8 mouse cellular contexts compared by ENCODE assay signal in genomic region chr15:98707766-98708372, GRCm38 (mm10). TPM values are rescaled to one million over a fixed set of nuclear protein-coding genes. Genes with fewer than 3 reads are reported as not detected.
DNase-seq lines count a peak whose midpoint lies in the region; ATAC-seq and TF ChIP-seq lines count a peak whose summit lies in the region.

Ccdc65 (plus strand) TSS chr15:98708207.

- peak; percentile 92 for DNase-seq in MEL-GATA-1-ER (ENCODE audit: extremely low read depth, low read depth)
- peak; percentile 85 to 86 for DNase-seq in cerebellum, adult 18-20 months
- DNase-seq in hindbrain, embryonic 10.5 days (ENCODE audit: low spot score) = peak; percentile 79
- DNase-seq in layer of hippocampus, adult 9-10 months (ENCODE audit: low spot score) = peak; percentile 85
- peak; percentile 55 for DNase-seq in thymus, adult 2 months

- peak; percentile 76 for TF ChIP-seq CTCF in olfactory bulb, adult 2 months (IDR thresholded peaks at IDR 0.05; ENCODE audit: insufficient read depth, low read depth, low read length)
- no peak for TF ChIP-seq CTCF in thymus, adult 2 months (IDR thresholded peaks at IDR 0.05; ENCODE audit: borderline replicate concordance, control insufficient read depth, extremely low read depth, insufficient read depth, low read length, poor library complexity)

- peak within 1 kb of the TSS; percentile 63 for H3K4me2 ChIP-seq in lung, embryonic 15.5 days

- H3K9me3 ChIP-seq in hindbrain, embryonic 10.5 days = no peaks in the 10 kb centered on the region
- no peaks in the 10 kb centered on the region for H3K9me3 ChIP-seq in lung, embryonic 15.5 days

- WGBS in hindbrain, embryonic 10.5 days = 19% methylated on average over 16 of the region's 16 CpGs
- WGBS in lung, embryonic 15.5 days = 14% methylated on average over 16 of the region's 16 CpGs
- WGBS in olfactory bulb, adult 2 months = 18% methylated on average over 16 of the region's 16 CpGs
- WGBS in thymus, adult 2 months = 19% methylated on average over 16 of the region's 16 CpGs

- 0 out of 2 replicates have a peak, but pooled peaks have one; percentile 24 for TF ChIP-seq POLR2A in olfactory bulb, adult 2 months (IDR thresholded peaks at IDR 0.05; ENCODE audit: insufficient read depth, low read depth, low read length)
- no peak for TF ChIP-seq POLR2A in thymus, adult 2 months (IDR thresholded peaks at IDR 0.05; ENCODE audit: control insufficient read depth, extremely low read depth, insufficient read depth, low read length, poor library complexity)

- peak within 1 kb of the TSS; percentile 47 for H3K4me3 ChIP-seq in hindbrain, embryonic 10.5 days
- peak within 1 kb of the TSS; percentile 40 for H3K4me3 ChIP-seq in lung, embryonic 15.5 days
- H3K4me3 ChIP-seq in olfactory bulb, adult 2 months (ENCODE audit: insufficient read depth, low read depth, low read length) = peak within 1 kb of the TSS; percentile 53
- peak within 1 kb of the TSS; percentile 1; the same call in 1 of the 2 replicates for H3K4me3 ChIP-seq in thymus, adult 2 months (ENCODE audit: control insufficient read depth, insufficient read depth, low read length)

- no peaks in the 10 kb centered on the region for H3K36me3 ChIP-seq in hindbrain, embryonic 10.5 days
- H3K36me3 ChIP-seq in lung, embryonic 15.5 days = no peaks in the 10 kb centered on the region
- H3K36me3 ChIP-seq in thymus, adult 2 months (ENCODE audit: control insufficient read depth, insufficient read depth, low read length) = no peaks in the 10 kb centered on the region

- H3K4me1 ChIP-seq in hindbrain, embryonic 10.5 days (replicated peaks) = peaks cover 8% of the 10 kb centered on the region; the same call in 1 of the 2 replicates
- H3K4me1 ChIP-seq in lung, embryonic 15.5 days = peaks cover 5% of the 10 kb centered on the region
- peaks cover 4% of the 10 kb centered on the region for H3K4me1 ChIP-seq in olfactory bulb, adult 2 months (ENCODE audit: control insufficient read depth, insufficient read depth, low read length)
- H3K4me1 ChIP-seq in thymus, adult 2 months (replicated peaks; ENCODE audit: control insufficient read depth, insufficient read depth, low read length) = peaks cover 5% of the 10 kb centered on the region; the same call in 1 of the 2 replicates

- ATAC-seq in frontal cortex, adult (ENCODE audit: low TSS enrichment) = peak; percentile 93
- ATAC-seq in lung, embryonic 15.5 days (ENCODE audit: borderline replicate concordance, extremely low read depth, low FRiP score, low TSS enrichment) = peak; percentile 70; the same call in 1 of the 2 replicates

- H3K27me3 ChIP-seq in hindbrain, embryonic 10.5 days (ENCODE audit: insufficient read depth, poor library complexity, severe bottlenecking) = peaks cover 39% of the 10 kb centered on the region
- H3K27me3 ChIP-seq in lung, embryonic 15.5 days = peaks cover 18% of the 10 kb centered on the region; the same call in 1 of the 2 replicates
- H3K27me3 ChIP-seq in thymus, adult 2 months (ENCODE audit: control insufficient read depth, insufficient read depth, low read length) = peaks cover 2% of the 10 kb centered on the region; the same call in 1 of the 2 replicates

- 0 out of 2 replicates have a peak within 1 kb of the TSS, but pooled peaks have one; percentile 16 for H3K27ac ChIP-seq in hindbrain, embryonic 10.5 days
- H3K27ac ChIP-seq in lung, embryonic 15.5 days = no peak within 1 kb of the TSS
- H3K27ac ChIP-seq in olfactory bulb, adult 2 months (ENCODE audit: insufficient read depth, low read depth, low read length) = no peak within 1 kb of the TSS
- H3K27ac ChIP-seq in thymus, adult 2 months (ENCODE audit: control insufficient read depth, insufficient read depth, low read length) = no peak within 1 kb of the TSS

- H3K9ac ChIP-seq in lung, embryonic 15.5 days = 0 out of 2 replicates have a peak within 1 kb of the TSS, but pooled peaks have one; percentile 12

RNA-seq across cellular contexts. Expression of gene Ccdc65, which starts in this region (rescaled TPM):
- polyA plus RNA-seq in hindbrain, embryonic 10.5 days (2016; fragmentation: Nextera tagmentation; extraction: Ambion mirVana) = 1.7 and 3.1 TPM in 2 replicates
- polyA plus RNA-seq in lung, embryonic 15.5 days (2015; fragmentation: Nextera tagmentation; extraction: Ambion mirVana) = 2.1 and 2.8 TPM in 2 replicates
- polyA plus RNA-seq in olfactory bulb, adult 2 months (2012; ENCODE audit: insufficient read depth, insufficient read length, low replicate concordance, missing spikeins) = not detected in 2 replicates
- 0.04 and 0.09 TPM in 2 replicates for polyA plus RNA-seq in thymus, adult 2 months (2012; rRNA removed)

Comparison
In these comparisons a context has a peak if more than half of its experiments do, and no peak if none do; other contexts are left out.
1. Peak in DNase-seq and H3K4me3 ChIP-seq in thymus, adult 2 months; RNA of the gene not detected or under 1 TPM.
2. H3K4me3 ChIP-seq: peak in every context shown above with its lines; median percentile 53 in olfactory bulb, adult 2 months; 47 in hindbrain, embryonic 10.5 days; 40 in lung, embryonic 15.5 days; 1 in thymus, adult 2 months.